Mouse (Mus musculus): ENCODE measurements around the gene Ccdc106. TPM values are rescaled to one million over a fixed set of nuclear protein-coding genes. Genes with fewer than 3 reads are reported as not detected.
"Not testable (repeated sequence)": the region's sequence is repeated elsewhere in the genome, so short reads cannot be mapped to it uniquely, and the experiment has no call there.

The Ccdc106 gene
- polyA plus RNA-seq, 1 experiment from 2014 or later = 7.9 TPM

- H3K4me3 ChIP-seq = peak overlapping the region; percentile 3
- H3K4me1 ChIP-seq (replicated peaks) = peaks cover 49% of the 10 kb centered on the region
- peaks cover 64% of the 10 kb centered on the region for H3K27me3 ChIP-seq (ENCODE audit: insufficient read depth, poor library complexity, severe bottlenecking)
- DNase-seq (ENCODE audit: low spot score) = peak; percentile 12
- WGBS = 30% methylated on average over 11 of the region's 11 CpGs
- no peaks in the 10 kb centered on the region for H3K36me3 ChIP-seq
- no peak overlapping the region for H3K27ac ChIP-seq
- no peaks in the 10 kb centered on the region for H3K9me3 ChIP-seq
Measured at GRCm38 (mm10) chr7:5057804-5058203, 37.5 kb downstream of the Ccdc106 start.

GRCm38 (mm10) chr7:5058631-5059030 lies 38.3 kb downstream of the Ccdc106 start:
- no peak overlapping the region for H3K4me3 ChIP-seq
- peaks cover 56% of the 10 kb centered on the region for H3K27me3 ChIP-seq (ENCODE audit: insufficient read depth, poor library complexity, severe bottlenecking)
- H3K4me1 ChIP-seq (replicated peaks) = peaks cover 45% of the 10 kb centered on the region
- no peak overlapping the region for H3K27ac ChIP-seq
- WGBS = 89% methylated on average over 1 of the region's 1 CpGs
- DNase-seq (ENCODE audit: low spot score) = no peak
- H3K36me3 ChIP-seq = no peaks in the 10 kb centered on the region; the same call in 1 of the 2 replicates
- H3K9me3 ChIP-seq = no peaks in the 10 kb centered on the region

GRCm38 (mm10) chr7:5059421-5059820 lies 39.1 kb downstream of the Ccdc106 start:
- Histone ChIP-seq H3K9me3 (no peaks in the 10 kb centered on the region), H3K4me1 (replicated peaks) (peaks cover 45% of the 10 kb centered on the region), H3K4me3 (no peak overlapping the region; the same call in 1 of the 2 replicates), H3K36me3 (peaks cover 7% of the 10 kb centered on the region; the same call in 1 of the 2 replicates), H3K27ac (peak overlapping the region; percentile 97; the same call in 1 of the 2 replicates), H3K27me3 (ENCODE audit: insufficient read depth, poor library complexity, severe bottlenecking) (peaks cover 48% of the 10 kb centered on the region)
- no peak for DNase-seq (ENCODE audit: low spot score)
- WGBS = 90% methylated on average over 12 of the region's 12 CpGs

- WGBS = 4% methylated on average over 27 of the region's 27 CpGs
Measured at GRCm38 (mm10) chr7:5060239-5060731, 39.9 kb downstream of the Ccdc106 start.

GRCm38 (mm10) chr7:5060944-5061773 lies 40.8 kb downstream of the Ccdc106 start:
- H3K27me3 ChIP-seq (ENCODE audit: insufficient read depth, poor library complexity, severe bottlenecking) = peaks cover 31% of the 10 kb centered on the region
- under 1% methylated on average over 60 of the region's 60 CpGs for WGBS
- H3K27ac ChIP-seq = peak overlapping the region; percentile 97
- DNase-seq (ENCODE audit: low spot score) = peak; percentile 99
- peak overlapping the region; percentile 79 for H3K4me3 ChIP-seq
- peaks cover 19% of the 10 kb centered on the region for H3K36me3 ChIP-seq
- H3K4me1 ChIP-seq (replicated peaks) = peaks cover 54% of the 10 kb centered on the region
- no peaks in the 10 kb centered on the region for H3K9me3 ChIP-seq

More at GRCm38 (mm10) chr7:5060239-5060731, 39.9 kb downstream of the Ccdc106 start:
- peak; percentile 78 for DNase-seq (ENCODE audit: low spot score)
- Histone ChIP-seq H3K27me3 (ENCODE audit: insufficient read depth, poor library complexity, severe bottlenecking) (peaks cover 40% of the 10 kb centered on the region), H3K9me3 (no peaks in the 10 kb centered on the region), H3K27ac (peak overlapping the region; percentile 97), H3K36me3 (peaks cover 10% of the 10 kb centered on the region; the same call in 1 of the 2 replicates), H3K4me3 (peak overlapping the region; percentile 79), H3K4me1 (replicated peaks) (peaks cover 45% of the 10 kb centered on the region)

- under 1% methylated on average over 64 of the region's 65 CpGs for WGBS
- H3K4me1 ChIP-seq (replicated peaks) = peaks cover 50% of the 10 kb centered on the region
- H3K9me3 ChIP-seq = no peaks in the 10 kb centered on the region
- peak within 1 kb of the TSS; percentile 79 for H3K4me3 ChIP-seq
- peak; percentile 96 for DNase-seq (ENCODE audit: low spot score)
- H3K27me3 ChIP-seq (ENCODE audit: insufficient read depth, poor library complexity, severe bottlenecking) = peaks cover 24% of the 10 kb centered on the region
- peaks cover 26% of the 10 kb centered on the region for H3K36me3 ChIP-seq
- H3K27ac ChIP-seq = peak within 1 kb of the TSS; percentile 97
Measured at GRCm38 (mm10) chr7:5061774-5062359, 41.5 kb downstream of the Ccdc106 start, which contains the start of gene U2af2. Gene U2af2, plus strand, starts transcription at chr7:5062143.

- Histone ChIP-seq H3K27ac (peak overlapping the region; percentile 97), H3K27me3 (ENCODE audit: insufficient read depth, poor library complexity, severe bottlenecking) (peaks cover 18% of the 10 kb centered on the region), H3K9me3 (no peaks in the 10 kb centered on the region), H3K4me3 (peak overlapping the region; percentile 79), H3K36me3 (peaks cover 32% of the 10 kb centered on the region), H3K4me1 (replicated peaks) (peaks cover 43% of the 10 kb centered on the region)
- WGBS = under 1% methylated on average over 51 of the region's 51 CpGs
- peak; percentile 83 for DNase-seq (ENCODE audit: low spot score)
Measured at GRCm38 (mm10) chr7:5062360-5063001, 42.1 kb downstream of the Ccdc106 start.

GRCm38 (mm10) chr7:5064886-5065285 lies 44.5 kb downstream of the Ccdc106 start:
- H3K36me3 ChIP-seq = peaks cover 56% of the 10 kb centered on the region

GRCm38 (mm10) chr7:5073586-5073985 lies 53.2 kb downstream of the Ccdc106 start:
- no peak for DNase-seq (ENCODE audit: low spot score)
- H3K27ac ChIP-seq = no peak overlapping the region
- H3K36me3 ChIP-seq = peaks cover 98% of the 10 kb centered on the region
- no peaks in the 10 kb centered on the region for H3K27me3 ChIP-seq (ENCODE audit: insufficient read depth, poor library complexity, severe bottlenecking)
- no peaks in the 10 kb centered on the region for H3K4me1 ChIP-seq (replicated peaks)
- H3K9me3 ChIP-seq = no peaks in the 10 kb centered on the region
- 87% methylated on average over 1 of the region's 1 CpGs for whole genome bisulfite sequencing
- no peak overlapping the region for H3K4me3 ChIP-seq

More at GRCm38 (mm10) chr7:5064886-5065285, 44.5 kb downstream of the Ccdc106 start:
- Histone ChIP-seq H3K4me1 (replicated peaks) (peaks cover 36% of the 10 kb centered on the region), H3K27me3 (ENCODE audit: insufficient read depth, poor library complexity, severe bottlenecking) (no peaks in the 10 kb centered on the region), H3K4me3 (no peak overlapping the region), H3K9me3 (no peaks in the 10 kb centered on the region), H3K27ac (no peak overlapping the region)
- WGBS = 94% methylated on average over 6 of the region's 6 CpGs
- DNase-seq (ENCODE audit: low spot score) = no peak

GRCm38 (mm10) chr7:5074984-5075383 lies 54.6 kb downstream of the Ccdc106 start:
- no peak for DNase-seq (ENCODE audit: low spot score)
- no peaks in the 10 kb centered on the region for H3K9me3 ChIP-seq
- H3K4me1 ChIP-seq (replicated peaks) = 0 out of 2 replicates have a peak, but pooled peaks cover 2% of the 10 kb centered on the region
- peaks cover 92% of the 10 kb centered on the region for H3K36me3 ChIP-seq
- H3K27me3 ChIP-seq (ENCODE audit: insufficient read depth, poor library complexity, severe bottlenecking) = no peaks in the 10 kb centered on the region
- WGBS = 91% methylated on average over 5 of the region's 5 CpGs
- no peak overlapping the region for H3K4me3 ChIP-seq
- no peak overlapping the region for H3K27ac ChIP-seq

GRCm38 (mm10) chr7:5076931-5077330 lies 56.6 kb downstream of the Ccdc106 start:
- Histone ChIP-seq H3K27ac (no peak overlapping the region), H3K9me3 (no peaks in the 10 kb centered on the region), H3K4me3 (no peak overlapping the region), H3K36me3 (peaks cover 74% of the 10 kb centered on the region), H3K4me1 (replicated peaks) (peaks cover 15% of the 10 kb centered on the region), H3K27me3 (ENCODE audit: insufficient read depth, poor library complexity, severe bottlenecking) (no peaks in the 10 kb centered on the region)
- no peak for DNase-seq (ENCODE audit: low spot score)
- 93% methylated on average over 2 of the region's 2 CpGs for WGBS

- not testable (repeated sequence) for H3K27me3 ChIP-seq (ENCODE audit: insufficient read depth, poor library complexity, severe bottlenecking); DNase-seq (ENCODE audit: low spot score); H3K9me3 ChIP-seq
- H3K27ac ChIP-seq = peak overlapping the region; percentile 96
- peak overlapping the region; percentile 96 for H3K4me3 ChIP-seq
- H3K4me1 ChIP-seq (replicated peaks) = peaks cover 18% of the 10 kb centered on the region
- peaks cover 73% of the 10 kb centered on the region for H3K36me3 ChIP-seq
- WGBS = 60% methylated on average over 12 of the region's 13 CpGs
Measured at GRCm38 (mm10) chr7:5079365-5080009, 59.1 kb downstream of the Ccdc106 start.
